Mouse (Mus musculus): ENCODE measurements at regions not wholly inside any gene's neighbourhood (a gene's known extent, or its start where the extent isn't known, plus 50 kb on each side); places are given as distances from the start of the nearest gene placed in this dataset.
A peak's percentile ranks its signal among the peaks of the same experiment; 100 is the strongest.

DNA sequence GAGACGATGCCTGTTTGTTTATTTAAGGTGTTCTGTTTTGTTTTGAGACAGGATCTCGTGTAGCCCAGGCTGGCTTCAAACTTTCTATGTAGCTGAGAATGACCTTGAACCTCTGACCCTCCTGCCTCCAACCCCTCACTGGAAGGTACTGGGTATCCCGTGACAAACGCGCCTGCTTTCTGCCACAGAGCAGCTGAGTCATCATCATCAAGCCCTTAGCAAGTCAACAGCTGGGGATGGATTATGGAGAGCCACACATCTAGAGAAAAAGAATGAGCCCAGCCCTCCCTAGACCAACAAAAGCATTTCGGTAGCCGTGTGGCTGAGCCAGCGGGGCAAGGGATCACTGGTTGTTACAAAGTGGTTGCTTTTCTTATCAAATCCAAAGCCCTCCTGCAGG, 55.0 kb upstream of the Ssx2ip start:
- no peak overlapping the region for H3K4me3 ChIP-seq (ENCODE audit: low read depth, low read length)
- no peaks in the 10 kb centered on the region for H3K36me3 ChIP-seq (ENCODE audit: control insufficient read depth, insufficient read depth, low read length, poor library complexity, severe bottlenecking)
- H3K4me1 ChIP-seq (ENCODE audit: control insufficient read depth, insufficient read depth, low read length) = no peaks in the 10 kb centered on the region
- no peak overlapping the region for H3K27ac ChIP-seq (ENCODE audit: insufficient read depth, low read length)
- no peaks in the 10 kb centered on the region for H3K27me3 ChIP-seq (ENCODE audit: control insufficient read depth, insufficient read depth, low read length, poor library complexity, severe bottlenecking)
- no peak for TF ChIP-seq POLR2A (IDR thresholded peaks at IDR 0.05; ENCODE audit: insufficient read depth, low read length)
- TF ChIP-seq CTCF (IDR thresholded peaks at IDR 0.05; ENCODE audit: low read depth, low read length) = no peak
- TF ChIP-seq EP300 (IDR thresholded peaks at IDR 0.05; ENCODE audit: insufficient read depth, low read depth, low read length) = no peak
- no peak overlapping the region for H3K9ac ChIP-seq (ENCODE audit: low read depth, poor library complexity, severe bottlenecking)
- no peaks in the 10 kb centered on the region for H3K9me3 ChIP-seq (replicated peaks; ENCODE audit: control insufficient read depth, insufficient read depth, low read length, poor library complexity, severe bottlenecking)

DNA sequence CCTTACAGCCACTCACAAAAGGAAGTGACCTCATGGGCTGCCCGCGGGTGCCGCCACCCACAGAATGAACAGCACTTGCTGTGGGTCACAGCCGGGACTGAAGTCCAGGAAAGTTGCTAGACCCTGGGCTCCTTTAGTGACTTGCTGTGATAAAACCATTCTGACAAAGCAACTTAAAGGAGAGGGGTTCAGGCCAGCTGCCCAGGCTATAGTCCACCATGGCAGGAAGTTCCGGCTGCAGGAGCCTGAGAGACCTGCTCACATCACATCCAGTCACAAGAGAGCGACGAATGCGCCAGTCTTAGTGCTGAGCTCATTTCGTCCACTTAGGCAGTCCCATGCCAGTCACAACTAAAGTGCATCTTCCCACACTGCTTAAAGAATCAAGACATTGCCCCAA, 54.3 kb upstream of the Ssx2ip start:
- no peak overlapping the region for H3K4me3 ChIP-seq (ENCODE audit: low read depth, low read length)
- H3K9me3 ChIP-seq (replicated peaks; ENCODE audit: control insufficient read depth, insufficient read depth, low read length, poor library complexity, severe bottlenecking) = no peaks in the 10 kb centered on the region
- no peaks in the 10 kb centered on the region for H3K4me1 ChIP-seq (ENCODE audit: control insufficient read depth, insufficient read depth, low read length)
- no peak overlapping the region for H3K27ac ChIP-seq (ENCODE audit: insufficient read depth, low read length)
- H3K9ac ChIP-seq (ENCODE audit: low read depth, poor library complexity, severe bottlenecking) = no peak overlapping the region
- no peak for TF ChIP-seq EP300 (IDR thresholded peaks at IDR 0.05; ENCODE audit: insufficient read depth, low read depth, low read length)
- no peak for TF ChIP-seq POLR2A (IDR thresholded peaks at IDR 0.05; ENCODE audit: insufficient read depth, low read length)
- no peak for TF ChIP-seq CTCF (IDR thresholded peaks at IDR 0.05; ENCODE audit: low read depth, low read length)
- H3K36me3 ChIP-seq (ENCODE audit: control insufficient read depth, insufficient read depth, low read length, poor library complexity, severe bottlenecking) = no peaks in the 10 kb centered on the region
- no peaks in the 10 kb centered on the region for H3K27me3 ChIP-seq (ENCODE audit: control insufficient read depth, insufficient read depth, low read length, poor library complexity, severe bottlenecking)

DNA sequence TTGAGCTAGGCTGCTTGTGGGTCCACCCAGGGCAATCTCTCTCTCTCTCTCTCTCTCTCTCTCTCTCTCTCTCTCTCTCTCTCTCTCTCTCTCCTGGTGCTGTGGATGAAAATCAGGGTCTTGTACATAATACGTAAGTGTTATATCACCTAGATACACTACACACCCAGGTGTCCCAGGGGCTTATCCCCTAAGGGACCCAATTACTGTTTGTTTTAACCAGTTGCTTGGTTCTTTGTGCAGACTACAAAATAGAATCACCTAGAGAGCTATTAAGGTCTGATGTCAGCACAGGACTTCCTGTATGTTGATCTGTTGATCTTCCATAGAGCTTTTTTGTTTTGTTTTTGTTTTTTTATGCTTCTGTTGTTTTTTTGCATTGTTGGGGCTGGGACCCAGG, 53.0 kb upstream of the Ssx2ip start:
- no peaks in the 10 kb centered on the region for H3K36me3 ChIP-seq (ENCODE audit: control insufficient read depth, insufficient read depth, low read length, poor library complexity, severe bottlenecking)
- no peaks in the 10 kb centered on the region for H3K4me1 ChIP-seq (ENCODE audit: control insufficient read depth, insufficient read depth, low read length)
- H3K9me3 ChIP-seq (replicated peaks; ENCODE audit: control insufficient read depth, insufficient read depth, low read length, poor library complexity, severe bottlenecking) = no peaks in the 10 kb centered on the region
- TF ChIP-seq EP300 (IDR thresholded peaks at IDR 0.05; ENCODE audit: insufficient read depth, low read depth, low read length) (no peak), POLR2A (IDR thresholded peaks at IDR 0.05; ENCODE audit: insufficient read depth, low read length) (no peak), CTCF (IDR thresholded peaks at IDR 0.05; ENCODE audit: low read depth, low read length) (no peak)
- H3K27ac ChIP-seq (ENCODE audit: insufficient read depth, low read length) = no peak overlapping the region
- H3K27me3 ChIP-seq (ENCODE audit: control insufficient read depth, insufficient read depth, low read length, poor library complexity, severe bottlenecking) = no peaks in the 10 kb centered on the region
- H3K9ac ChIP-seq (ENCODE audit: low read depth, poor library complexity, severe bottlenecking) = no peak overlapping the region
- H3K4me3 ChIP-seq (ENCODE audit: low read depth, low read length) = no peak overlapping the region

DNA sequence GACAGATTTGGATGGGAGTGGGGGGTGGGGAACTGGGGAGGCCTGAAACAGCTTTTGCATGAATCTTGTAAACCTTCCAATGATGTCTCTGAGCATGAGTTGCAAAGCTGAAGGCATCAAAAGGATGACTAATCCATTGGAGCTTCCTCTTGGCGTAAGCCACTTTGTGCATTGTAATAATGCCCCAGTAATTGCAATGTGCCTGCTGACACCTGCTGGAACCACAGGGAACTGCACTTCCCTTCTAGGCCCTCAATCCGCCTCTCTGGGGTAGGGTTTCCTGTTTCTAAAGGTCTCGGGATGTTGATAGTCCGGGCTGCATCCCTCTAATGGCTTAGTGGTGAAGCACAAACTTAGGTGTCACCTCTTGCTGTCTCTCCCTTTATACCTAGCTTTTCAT, 52.3 kb upstream of the Ssx2ip start:
- no peak overlapping the region for H3K27ac ChIP-seq (ENCODE audit: insufficient read depth, low read length)
- H3K27me3 ChIP-seq (ENCODE audit: control insufficient read depth, insufficient read depth, low read length, poor library complexity, severe bottlenecking) = no peaks in the 10 kb centered on the region
- H3K36me3 ChIP-seq (ENCODE audit: control insufficient read depth, insufficient read depth, low read length, poor library complexity, severe bottlenecking) = no peaks in the 10 kb centered on the region
- H3K9ac ChIP-seq (ENCODE audit: low read depth, poor library complexity, severe bottlenecking) = no peak overlapping the region
- no peak overlapping the region for H3K4me3 ChIP-seq (ENCODE audit: low read depth, low read length)
- H3K4me1 ChIP-seq (ENCODE audit: control insufficient read depth, insufficient read depth, low read length) = no peaks in the 10 kb centered on the region
- TF ChIP-seq POLR2A (IDR thresholded peaks at IDR 0.05; ENCODE audit: insufficient read depth, low read length) = no peak
- TF ChIP-seq CTCF (IDR thresholded peaks at IDR 0.05; ENCODE audit: low read depth, low read length) = peak; percentile 53
- H3K9me3 ChIP-seq (replicated peaks; ENCODE audit: control insufficient read depth, insufficient read depth, low read length, poor library complexity, severe bottlenecking) = no peaks in the 10 kb centered on the region

DNA sequence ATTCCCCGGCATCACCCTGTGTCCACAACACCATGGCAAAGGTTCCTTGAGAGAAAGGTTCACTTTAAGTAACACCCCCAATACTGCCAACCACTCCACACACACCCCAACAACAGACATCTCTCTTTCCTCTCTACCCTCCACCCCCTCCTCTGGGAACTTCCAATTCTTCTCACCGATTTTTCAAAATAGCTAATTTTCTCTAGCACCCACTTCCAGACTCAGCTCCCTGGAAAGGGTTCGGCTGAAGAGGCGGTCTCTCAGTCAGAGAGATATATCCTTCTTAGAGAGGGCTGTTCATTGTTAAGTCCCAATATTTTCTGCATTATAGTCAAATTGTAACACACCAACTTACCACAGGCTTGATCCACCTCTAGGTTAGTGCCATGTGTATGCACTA, 50.5 kb upstream of the Ssx2ip start:
- no peak overlapping the region for H3K27ac ChIP-seq (ENCODE audit: insufficient read depth, low read length)
- no peaks in the 10 kb centered on the region for H3K27me3 ChIP-seq (ENCODE audit: control insufficient read depth, insufficient read depth, low read length, poor library complexity, severe bottlenecking)
- H3K9me3 ChIP-seq (replicated peaks; ENCODE audit: control insufficient read depth, insufficient read depth, low read length, poor library complexity, severe bottlenecking) = no peaks in the 10 kb centered on the region
- H3K9ac ChIP-seq (ENCODE audit: low read depth, poor library complexity, severe bottlenecking) = no peak overlapping the region
- H3K4me3 ChIP-seq (ENCODE audit: low read depth, low read length) = no peak overlapping the region
- TF ChIP-seq POLR2A (IDR thresholded peaks at IDR 0.05; ENCODE audit: insufficient read depth, low read length) (no peak), EP300 (IDR thresholded peaks at IDR 0.05; ENCODE audit: insufficient read depth, low read depth, low read length) (no peak), CTCF (IDR thresholded peaks at IDR 0.05; ENCODE audit: low read depth, low read length) (no peak)
- no peaks in the 10 kb centered on the region for H3K4me1 ChIP-seq (ENCODE audit: control insufficient read depth, insufficient read depth, low read length)
- H3K36me3 ChIP-seq (ENCODE audit: control insufficient read depth, insufficient read depth, low read length, poor library complexity, severe bottlenecking) = no peaks in the 10 kb centered on the region

Data from ES-Bruce4 (cell line).